Mouse (Mus musculus) R1 (cell line): ENCODE data around the gene Gm3642.
"Not testable (repeated sequence)": the region's sequence is repeated elsewhere in the genome, so short reads cannot be mapped to it uniquely, and the experiment has no call there.

Experiments used
- DNase-seq: peaks from one replicate; pipeline ENCODE4 v3.0.0-alpha.2; 2018; ENCODE audit warnings: low read depth, low spot score

Gm3642 gene

DNA sequence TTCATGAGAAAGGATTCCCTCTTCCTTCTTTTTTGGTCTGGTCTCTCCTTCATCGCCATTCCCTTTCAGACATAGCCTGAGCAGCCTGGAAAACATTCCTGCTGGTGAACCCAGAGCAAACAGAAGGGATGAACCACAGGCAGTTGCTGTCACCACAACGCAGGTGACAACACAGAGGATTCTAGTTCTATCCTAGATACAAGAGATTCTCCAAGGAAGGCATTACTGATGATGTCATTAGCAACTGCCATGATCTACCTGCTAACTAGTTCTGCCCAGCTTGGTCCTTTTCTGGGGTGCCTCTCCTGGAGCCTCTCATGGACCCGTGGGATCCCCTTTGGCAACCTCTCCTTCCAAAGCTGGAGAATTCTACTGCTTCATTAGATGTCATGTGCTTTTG lies at the start of gene Gm3642:
Gene Gm3642 (minus strand): TSS at position 101 of the 400 bp plus-strand sequence.
- not testable (repeated sequence) for DNase-seq

DNA sequence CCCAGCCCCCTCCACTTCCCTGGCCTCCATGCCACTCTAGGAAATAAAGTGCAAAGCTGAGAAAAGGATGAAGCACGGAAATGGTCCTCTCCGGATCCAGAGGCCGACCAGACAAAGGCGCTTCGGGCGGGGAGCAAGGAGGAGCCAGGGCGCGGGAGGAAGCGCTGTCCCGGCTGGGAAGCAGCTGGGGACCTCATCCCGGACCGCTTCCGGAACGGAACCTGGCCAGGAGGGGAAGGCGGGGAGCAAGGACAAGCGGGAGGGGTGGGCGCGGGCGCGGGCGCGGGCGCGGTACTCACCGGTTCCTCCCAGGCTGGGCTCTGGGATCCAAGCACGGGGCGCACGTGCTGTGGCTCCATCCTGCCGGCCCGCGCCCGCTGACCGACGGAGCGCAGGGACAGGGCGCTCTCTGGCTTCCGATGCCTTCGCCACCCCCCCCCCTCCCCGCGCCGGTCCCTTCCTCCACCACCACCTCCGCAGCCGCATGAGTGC lies 49.5 kb upstream of the Gm3642 start, which contains the start of gene Gm3667:
Gene Gm3667 (minus strand): TSS at position 442 of the 492 bp plus-strand sequence.
- not testable (repeated sequence) for DNase-seq

DNA sequence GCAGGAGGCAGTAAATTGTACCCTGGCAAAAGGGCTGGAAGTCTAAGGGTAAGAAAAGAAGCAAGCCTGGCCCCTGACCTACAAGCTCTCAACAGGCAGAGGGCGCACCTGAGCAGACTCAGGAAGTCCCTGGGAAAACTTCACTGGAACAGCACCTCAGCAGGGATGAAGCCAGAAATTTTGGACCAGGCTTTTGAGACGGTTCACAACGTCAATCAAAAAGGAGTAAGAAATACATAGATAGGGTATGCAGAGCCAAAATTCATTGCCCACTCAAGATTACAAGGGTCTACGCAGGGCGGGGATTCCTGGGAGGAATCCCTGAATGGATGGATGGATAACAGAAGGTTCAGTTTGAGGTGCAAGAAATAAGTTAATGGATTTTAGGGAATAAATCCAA lies 48.7 kb upstream of the Gm3642 start:
- DNase-seq = not testable (repeated sequence)

DNA sequence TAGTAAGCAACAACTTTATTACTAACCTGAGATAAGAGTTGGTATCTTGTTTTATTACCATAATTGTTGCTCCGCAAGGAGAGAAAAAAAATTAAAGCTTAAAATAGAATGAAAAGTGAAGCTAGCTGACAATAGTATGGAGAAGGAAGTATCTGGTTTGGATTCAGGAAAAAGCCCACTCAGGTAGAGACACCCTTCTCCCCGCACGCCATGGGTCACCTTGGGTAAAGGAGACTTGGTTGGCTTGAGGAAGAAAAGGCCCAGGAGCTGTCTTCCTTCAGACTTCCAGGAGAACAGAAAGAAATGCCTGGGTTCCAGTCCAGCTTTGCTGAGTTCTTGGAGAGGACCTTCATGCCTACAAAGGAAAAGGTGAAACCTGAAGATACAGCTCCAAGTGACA lies 16.8 kb downstream of the Gm3642 start:
- DNase-seq = not testable (repeated sequence)
